ENCODE assay signal across 11 mouse cellular contexts in the genomic region with DNA sequence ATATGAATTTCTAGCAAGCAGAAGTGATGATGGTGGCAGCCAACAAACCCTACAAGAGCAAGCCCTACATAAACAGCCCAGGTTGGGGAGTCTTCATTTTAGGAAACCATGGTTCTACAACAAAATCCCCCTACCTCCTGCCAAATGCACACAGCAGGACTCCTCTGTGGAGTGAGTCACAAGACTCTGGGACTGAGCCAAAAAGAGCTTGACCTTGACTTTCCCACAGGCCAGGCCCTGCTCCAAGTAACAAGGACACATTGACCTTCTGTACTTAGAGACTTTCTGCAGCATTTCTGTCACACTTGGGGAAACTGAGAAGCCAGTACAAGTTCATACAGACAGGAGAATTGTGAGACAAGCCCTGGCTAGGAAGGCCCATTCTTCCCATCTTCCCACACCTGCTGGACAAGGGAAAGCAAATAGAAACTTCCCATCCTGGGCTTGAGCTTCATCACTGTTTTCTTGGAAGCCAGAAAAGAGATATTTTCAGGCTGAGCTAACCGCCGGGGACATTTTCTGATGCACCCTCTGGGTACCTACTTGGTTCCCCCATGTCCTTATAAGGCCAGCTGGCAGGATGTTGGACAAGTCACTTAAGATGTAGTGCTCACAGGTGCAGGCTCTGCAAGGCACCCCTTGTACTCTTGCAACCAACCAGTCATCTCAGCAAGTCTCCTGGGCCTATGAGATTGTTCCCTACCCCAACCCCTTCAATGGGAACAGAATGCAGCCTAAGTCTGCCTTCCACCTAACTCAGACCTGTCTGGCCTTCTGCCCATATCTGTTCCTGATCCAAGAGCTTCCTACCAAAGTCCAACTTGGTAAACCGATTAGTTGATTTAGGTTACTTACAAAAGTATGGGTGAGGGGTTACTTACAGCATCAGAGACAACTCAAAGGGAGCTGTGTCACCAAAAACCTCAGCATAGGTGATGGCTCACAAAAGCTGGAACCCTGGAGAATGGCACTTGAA. TPM values are rescaled to one million over a fixed set of nuclear protein-coding genes. Genes with fewer than 3 reads are reported as not detected.
DNase-seq lines count a peak whose midpoint lies in the region; ATAC-seq and TF ChIP-seq lines count a peak whose summit lies in the region.
"Had no signal": no experiment of that assay in that cellular context is flagged by ENCODE, and none has a peak within 500 bp of the region (broad histone marks: within the 10 kb centered on the region; RNA-seq: fewer than 3 reads in every experiment).

No protein-coding gene starts in this region.

- H3K9ac ChIP-seq in kidney, embryonic 16.5 days (replicated peaks; ENCODE audit: low read length) = no peak overlapping the region

- peak overlapping the region; percentile 80 for H3K27ac ChIP-seq in kidney, adult 2 months (ENCODE audit: insufficient read depth, low read depth, low read length)
- H3K27ac ChIP-seq in kidney, embryonic 16.5 days (ENCODE audit: low read length) = no peak overlapping the region

- TF ChIP-seq CTCF in kidney, adult 2 months (conservative IDR thresholded peaks at IDR 0.05; ENCODE audit: insufficient read depth, insufficient read length, low read depth, low read length) = no peak

- no peak overlapping the region for H3K4me2 ChIP-seq in kidney, embryonic 16.5 days (replicated peaks; ENCODE audit: low read depth, low read length)

- H3K9me3 ChIP-seq in kidney, embryonic 16.5 days (ENCODE audit: low read length) = no peaks in the 10 kb centered on the region

- no peaks in the 10 kb centered on the region for H3K27me3 ChIP-seq in kidney, adult 2 months (replicated peaks; ENCODE audit: control insufficient read depth, insufficient read depth, low read length)
- no peaks in the 10 kb centered on the region for H3K27me3 ChIP-seq in kidney, embryonic 16.5 days (ENCODE audit: insufficient read depth, low read length)

- H3K4me1 ChIP-seq in kidney, adult 2 months (ENCODE audit: control insufficient read depth, insufficient read depth, low read length) = peaks cover 35% of the 10 kb centered on the region
- peaks cover 18% of the 10 kb centered on the region for H3K4me1 ChIP-seq in kidney, embryonic 16.5 days (ENCODE audit: insufficient read depth, low read length)

- no peak for ATAC-seq in kidney, embryonic 16.5 days (ENCODE audit: low FRiP score, low TSS enrichment)

- TF ChIP-seq POLR2A in kidney, adult 2 months (IDR thresholded peaks at IDR 0.05; ENCODE audit: low read depth, low read length) = no peak

- DNase-seq in kidney, adult 2 months = peak; percentile 90
- DNase-seq in ES-CJ7 (ENCODE audit: low read depth, low spot score) (peak; percentile 75), adipocyte (ENCODE audit: low spot score) (no peak)
- peak; percentile 88 to 93 for DNase-seq in adrenal gland, postnatal 36 days
- DNase-seq in heart, postnatal 4 days = peak; percentile 75
- no peak for DNase-seq in spleen, adult 12 weeks (ENCODE audit: low spot score)
- no peak for DNase-seq in right cerebral cortex, adult 2 months (ENCODE audit: low spot score in 2 of 2)
- DNase-seq: gastrocnemius, postnatal 25 days; layer of hippocampus, adult 9-11 months; thymus, postnatal 36 days had no signal

- 64% methylated on average over 3 of the region's 3 CpGs for WGBS in kidney, adult 2 months
- 95% methylated on average over 3 of the region's 3 CpGs for WGBS in kidney, embryonic 16.5 days

- no peak overlapping the region for H3K4me3 ChIP-seq in kidney, adult 2 months (ENCODE audit: insufficient read depth, low read depth, low read length)
- H3K4me3 ChIP-seq in kidney, embryonic 16.5 days (ENCODE audit: low read length) = no peak overlapping the region

- no peaks in the 10 kb centered on the region for H3K36me3 ChIP-seq in kidney, adult 2 months (ENCODE audit: control insufficient read depth, insufficient read depth, low read length)
- no peaks in the 10 kb centered on the region for H3K36me3 ChIP-seq in kidney, embryonic 16.5 days (ENCODE audit: insufficient read depth, low read length)

RNA-seq across cellular contexts. Expression of a gene that starts 2.4 kb away (rescaled TPM):
- polyA plus RNA-seq in kidney, adult 2 months (2012; rRNA removed) = 801 and 824 TPM in 2 replicates
- 643 and 698 TPM in 2 replicates for polyA plus RNA-seq in kidney, embryonic 16.5 days (2015; fragmentation: Nextera tagmentation; extraction: Ambion mirVana)
- 100 to 1,000 TPM; 689 to 765 TPM for total RNA-seq in adrenal gland, postnatal 36 days (2021)
- 100 to 1,000 TPM; 600 to 620 TPM for total RNA-seq in heart, postnatal 4 days (2021)

RNA-seq across cellular contexts. Expression of a gene that starts 18.9 kb away (rescaled TPM):
- polyA plus RNA-seq in kidney, adult 2 months (2012; rRNA removed) = 64.8 and 74.5 TPM in 2 replicates
- 104 and 120 TPM in 2 replicates for polyA plus RNA-seq in kidney, embryonic 16.5 days (2015; fragmentation: Nextera tagmentation; extraction: Ambion mirVana)
- 10 to 100 TPM; 32.4 to 33.3 TPM for total RNA-seq in adrenal gland, postnatal 36 days (2021)
- total RNA-seq in heart, postnatal 4 days (2021) = 10 to 100 TPM; 32.6 to 33.9 TPM

RNA-seq across cellular contexts. Expression of a gene that starts 44.3 kb away (rescaled TPM):
- polyA plus RNA-seq in kidney, adult 2 months (2012; rRNA removed) = 0.03 TPM in 2 replicates
- 6.0 and 6.9 TPM in 2 replicates for polyA plus RNA-seq in kidney, embryonic 16.5 days (2015; fragmentation: Nextera tagmentation; extraction: Ambion mirVana)
- total RNA-seq in adrenal gland, postnatal 36 days (2021) = under 1 TPM in 1 of 2 experiments, not detected in 1; 0.43 TPM
- under 1 TPM; 0.74 to 0.93 TPM for total RNA-seq in heart, postnatal 4 days (2021)

RNA-seq across cellular contexts. Expression of a gene that starts 45.3 kb away (rescaled TPM):
- polyA plus RNA-seq in kidney, adult 2 months (2012; rRNA removed) = 0.99 and 5.1 TPM in 2 replicates
- 1.5 and 1.6 TPM in 2 replicates for polyA plus RNA-seq in kidney, embryonic 16.5 days (2015; fragmentation: Nextera tagmentation; extraction: Ambion mirVana)
- total RNA-seq in adrenal gland, postnatal 36 days (2021) = under 1 TPM; 0.59 to 0.63 TPM
- under 1 TPM; 0.45 to 0.64 TPM for total RNA-seq in heart, postnatal 4 days (2021)

RNA-seq across cellular contexts. Expression of a gene that starts 56.0 kb away (rescaled TPM):
- 24.0 and 27.5 TPM in 2 replicates for polyA plus RNA-seq in kidney, adult 2 months (2012; rRNA removed)
- polyA plus RNA-seq in kidney, embryonic 16.5 days (2015; fragmentation: Nextera tagmentation; extraction: Ambion mirVana) = 9.2 and 9.8 TPM in 2 replicates
- 1 to 10 TPM; 2.9 to 7.6 TPM for total RNA-seq in adrenal gland, postnatal 36 days (2021)
- 10 to 100 TPM; 51.7 to 55.3 TPM for total RNA-seq in heart, postnatal 4 days (2021)

Comparison
In these comparisons a context has a peak if more than half of its experiments do, and no peak if none do; other contexts are left out.
1. DNase-seq: peak in kidney, adult 2 months (single experiment), ES-CJ7 (single experiment), adrenal gland, postnatal 36 days (2 of 2) and heart, postnatal 4 days (single experiment); none in spleen, adult 12 weeks (single experiment), right cerebral cortex, adult 2 months (0 of 2) and adipocyte (single experiment).